Mouse (Mus musculus) right cerebral cortex, adult 18-20 months (tissue): ENCODE data around the gene Olfr311.
"Not testable (repeated sequence)": the region's sequence is repeated elsewhere in the genome, so short reads cannot be mapped to it uniquely, and the experiment has no call there.

ENCODE experiments used
- DNase-seq: peaks from one replicate; pipeline ENCODE4 v3.0.0; 2022; ENCODE audit warnings: mixed read lengths

The Olfr311 gene

DNA sequence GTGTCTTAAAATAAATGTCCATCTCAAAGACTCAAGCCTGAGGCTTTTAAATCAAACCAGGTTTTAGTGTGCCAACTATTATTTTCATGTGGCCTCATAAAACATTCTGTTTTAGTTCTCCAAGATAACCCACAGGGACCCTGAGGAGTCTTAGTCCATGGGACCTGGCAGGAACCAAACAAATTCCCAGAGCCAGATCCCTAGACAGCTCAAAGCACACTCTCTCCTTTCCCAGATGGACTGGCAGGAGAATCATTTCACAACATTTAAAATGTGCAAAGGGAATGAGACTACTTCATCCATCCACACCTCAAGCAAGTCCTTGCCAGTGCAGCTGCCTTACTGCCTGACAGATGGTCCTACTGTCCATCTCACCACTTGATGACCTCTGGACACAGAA lies at the start of gene Olfr311:
TSS of gene Olfr311 (plus strand) at position 301 of the 400 bp plus-strand sequence.
- DNase-seq: not testable (repeated sequence)

DNA sequence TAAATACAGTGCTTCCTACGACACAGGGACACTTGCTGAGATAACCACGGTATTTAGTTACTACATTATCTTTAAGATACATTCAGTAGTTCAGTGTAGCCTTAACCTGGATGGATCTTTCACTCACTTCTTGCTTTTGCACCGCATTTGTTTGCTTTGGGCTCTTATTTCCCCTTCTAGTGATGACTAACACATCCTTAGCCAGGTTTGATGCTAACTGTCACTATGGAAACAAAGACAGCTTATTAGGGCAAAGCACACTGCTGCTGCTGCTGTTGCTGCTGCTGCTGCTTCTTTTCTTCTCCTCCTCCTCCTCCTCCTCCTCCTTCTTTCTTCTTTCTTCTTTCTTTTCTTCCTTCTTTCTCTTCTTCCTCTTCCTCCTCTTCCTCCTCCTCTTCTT lies 49.5 kb upstream of the Olfr311 start:
- no peak for DNase-seq

DNA sequence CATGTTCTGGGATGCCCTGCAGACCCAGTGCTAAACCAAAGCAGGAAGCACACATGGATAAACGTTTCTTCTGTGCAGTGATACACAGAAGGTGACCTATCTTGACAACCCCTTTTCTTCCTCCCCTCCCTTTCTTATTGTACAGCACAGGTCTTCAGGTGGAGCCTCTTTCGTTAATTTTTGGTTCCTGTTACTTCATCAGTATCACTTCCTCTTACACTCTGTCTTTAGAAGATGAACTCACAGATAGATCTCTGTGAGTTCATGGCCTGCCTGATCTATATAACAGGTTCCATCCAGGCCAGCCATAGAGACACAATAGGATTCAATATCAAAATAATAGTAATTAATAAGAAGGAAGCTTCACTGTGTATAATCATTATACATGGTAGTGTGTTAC lies 49.0 kb upstream of the Olfr311 start:
- DNase-seq: no peak

DNA sequence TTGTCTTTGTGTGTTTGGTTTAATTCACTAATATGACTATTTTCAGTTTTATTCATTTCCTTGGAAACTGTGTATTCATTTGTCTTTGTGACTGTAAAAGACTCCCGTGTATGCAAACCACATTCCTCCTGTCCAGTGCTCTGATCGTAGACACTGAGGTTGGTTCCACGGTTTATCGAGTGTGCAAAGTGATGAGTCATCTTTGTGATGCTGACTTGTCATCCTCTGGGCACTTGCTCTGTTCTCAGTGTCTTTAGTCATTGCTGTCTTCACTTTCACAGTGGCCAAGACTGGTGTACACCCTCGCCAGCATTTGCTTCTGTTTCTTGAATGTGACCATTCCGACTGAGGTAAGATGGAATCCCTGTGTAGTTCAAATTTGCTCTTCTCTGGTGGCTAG lies 48.4 kb upstream of the Olfr311 start:
- DNase-seq: no peak

DNA sequence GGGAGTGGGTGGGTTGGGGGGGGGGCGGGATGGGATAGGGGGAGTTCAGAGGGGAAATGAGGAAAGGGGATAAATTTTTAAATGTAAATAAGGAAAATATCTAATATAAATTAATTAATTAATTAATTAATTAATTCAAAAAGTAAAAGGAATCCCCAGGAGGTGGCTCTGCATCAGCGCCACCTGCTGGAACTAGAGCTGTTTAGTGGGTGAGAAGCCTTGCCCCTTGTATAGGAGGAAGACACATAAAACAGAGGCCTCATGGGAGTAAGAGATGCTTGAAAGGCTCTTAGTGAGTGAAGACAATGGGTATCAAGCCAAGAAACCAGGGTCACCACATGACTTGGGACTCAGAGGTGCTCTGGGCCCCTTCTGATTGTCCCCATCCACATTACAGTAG lies 43.2 kb upstream of the Olfr311 start:
- DNase-seq: no peak

DNA sequence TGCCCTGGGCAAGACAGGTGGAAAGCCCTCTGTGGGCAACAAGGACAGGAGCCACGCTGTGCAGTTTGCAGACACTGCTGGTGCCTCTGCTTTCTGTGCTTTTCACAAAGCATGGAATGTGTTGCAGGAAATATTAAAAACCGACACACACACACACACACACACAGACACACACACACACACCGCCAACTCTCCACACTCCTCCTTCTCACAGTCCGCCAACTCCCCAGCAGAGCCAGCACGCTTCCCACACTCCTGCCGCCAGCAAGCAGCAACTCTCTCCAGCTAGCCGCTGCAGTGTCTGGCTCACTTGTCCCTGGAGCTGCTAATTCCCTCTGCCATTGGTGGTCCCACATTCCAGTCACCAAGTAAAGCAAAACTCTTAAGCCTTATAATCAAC lies 42.2 kb upstream of the Olfr311 start:
- DNase-seq: peak; percentile 82

DNA sequence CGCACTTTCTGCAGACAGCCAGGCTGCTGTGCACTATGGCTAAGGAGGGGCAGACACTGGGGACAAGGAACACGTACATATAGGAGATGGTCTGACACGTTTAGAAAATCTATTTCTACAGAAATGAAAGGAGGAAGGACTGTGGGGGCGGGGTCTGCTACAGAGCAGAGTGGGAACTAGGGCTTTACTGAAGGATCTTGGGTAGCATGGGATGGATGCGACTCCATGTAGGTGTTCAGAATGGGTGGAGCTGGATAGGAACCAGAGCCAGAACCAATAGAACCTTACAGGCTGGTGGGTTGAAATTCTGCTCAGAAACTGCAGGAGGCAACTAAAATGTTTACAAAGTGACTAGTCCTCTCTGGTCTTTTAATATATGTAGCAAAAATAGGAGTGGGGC lies 39.3 kb upstream of the Olfr311 start:
- peak; percentile 39 for DNase-seq

DNA sequence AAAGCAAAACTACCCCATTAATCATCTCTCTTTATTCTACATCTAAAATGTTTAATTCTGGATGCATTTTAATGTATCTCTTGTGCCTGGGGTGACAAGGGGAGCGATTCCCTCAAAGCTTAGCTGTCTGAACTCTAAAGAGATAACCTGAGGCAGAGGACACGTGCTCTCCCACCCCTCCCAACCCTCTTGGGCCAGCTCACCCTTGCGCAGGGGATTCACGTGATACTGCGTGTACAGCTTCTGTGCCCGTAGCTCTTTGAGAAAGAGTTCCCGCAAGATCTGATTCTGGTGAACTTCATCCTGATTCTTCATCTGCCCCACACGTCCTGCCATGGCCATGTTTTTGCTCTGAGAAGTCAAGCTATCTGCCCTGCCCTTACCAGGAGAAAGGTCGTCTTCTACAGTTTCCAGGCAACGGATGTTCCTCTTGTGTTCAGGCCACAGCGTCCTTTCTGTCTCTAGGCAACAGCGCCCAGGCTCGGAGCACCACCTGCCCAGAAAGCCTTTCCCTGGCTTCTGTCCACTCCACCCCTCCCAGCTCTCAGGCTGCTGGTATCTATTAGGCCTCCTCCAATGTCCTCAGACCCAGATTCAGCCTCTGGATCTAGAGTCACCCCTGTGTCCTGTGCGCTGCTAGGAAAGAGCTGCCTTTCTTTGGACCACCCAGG lies 37.4 kb upstream of the Olfr311 start, which contains the start of gene Fam183b:
TSS of gene Fam183b (minus strand) at position 403 of the 671 bp plus-strand sequence.
- DNase-seq: no peak

DNA sequence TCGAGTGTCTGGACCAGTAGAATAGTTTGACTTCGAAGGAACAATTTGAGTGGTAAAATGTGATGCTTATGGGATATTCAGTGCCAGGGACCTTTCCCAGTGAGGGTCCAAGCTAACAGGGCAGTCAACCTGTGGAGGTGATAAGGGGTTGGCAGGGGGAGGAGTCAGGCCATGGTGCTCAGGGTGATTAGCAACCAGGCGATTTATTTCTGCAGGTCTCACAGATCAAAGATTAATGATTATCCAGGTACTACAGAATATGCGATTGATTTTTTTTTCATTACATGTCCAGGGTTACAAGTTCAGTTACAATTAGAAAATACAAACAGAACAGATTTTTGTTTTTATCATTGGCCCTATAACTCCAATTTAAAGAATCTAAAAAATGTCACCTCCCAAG lies 35.2 kb upstream of the Olfr311 start:
- DNase-seq: no peak

DNA sequence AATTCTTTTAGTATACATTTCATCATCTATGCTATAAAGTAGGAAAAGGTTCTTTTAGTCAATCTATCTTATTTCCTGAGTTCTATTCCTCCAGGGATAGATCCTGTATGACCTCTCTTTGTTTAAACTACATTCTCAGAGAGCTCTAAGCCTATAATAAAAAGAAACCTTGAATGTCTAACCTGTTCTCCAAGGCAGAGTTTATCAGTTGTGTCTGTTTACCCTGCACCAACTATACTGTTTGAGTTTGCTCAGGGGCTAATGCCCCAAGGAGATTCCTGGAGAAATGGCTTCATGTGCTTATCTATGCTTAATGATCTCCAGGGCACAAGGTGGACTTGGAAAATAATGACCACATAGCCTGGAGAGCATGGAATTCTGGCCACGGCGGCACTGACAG lies 34.7 kb upstream of the Olfr311 start:
- no peak for DNase-seq

DNA sequence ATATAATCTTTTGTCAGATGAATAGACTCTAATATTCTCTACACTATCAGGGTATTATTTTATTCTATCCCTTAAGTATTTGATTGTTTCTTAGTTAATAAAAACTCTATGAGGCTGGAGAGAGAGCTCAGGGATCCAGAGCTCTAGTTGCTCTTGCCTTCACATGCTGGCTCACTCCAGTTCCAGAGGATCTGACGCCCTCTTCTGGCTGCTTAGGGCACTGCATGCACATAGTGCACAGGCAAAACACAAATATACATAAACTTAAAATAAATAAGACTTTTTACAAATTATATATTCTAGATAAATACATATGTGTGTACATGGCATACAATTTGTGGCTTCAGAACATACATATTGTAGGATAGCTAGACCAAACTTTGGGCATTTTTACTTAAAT lies 27.1 kb upstream of the Olfr311 start:
- no peak for DNase-seq

DNA sequence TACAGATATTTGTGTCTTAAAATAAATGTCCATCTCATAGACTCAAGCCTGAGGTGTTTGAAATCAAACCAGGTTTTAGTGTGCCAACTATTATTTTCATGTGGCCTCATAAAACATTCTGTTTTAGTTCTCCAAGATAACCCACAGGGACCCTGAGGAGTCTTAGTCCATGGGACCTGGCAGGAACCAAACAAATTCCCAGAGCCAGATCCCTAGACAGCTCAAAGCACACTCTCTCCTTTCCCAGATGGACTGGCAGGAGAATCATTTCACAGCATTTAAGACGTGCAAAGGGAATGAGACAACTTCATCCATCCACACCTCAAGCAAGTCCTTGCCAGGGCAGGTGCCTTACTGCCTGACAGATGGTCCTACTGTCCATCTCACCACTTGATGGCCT lies 24.4 kb upstream of the Olfr311 start, which contains the start of gene Olfr313:
TSS of gene Olfr313 (plus strand) at position 301 of the 400 bp plus-strand sequence.
- DNase-seq: not testable (repeated sequence)

DNA sequence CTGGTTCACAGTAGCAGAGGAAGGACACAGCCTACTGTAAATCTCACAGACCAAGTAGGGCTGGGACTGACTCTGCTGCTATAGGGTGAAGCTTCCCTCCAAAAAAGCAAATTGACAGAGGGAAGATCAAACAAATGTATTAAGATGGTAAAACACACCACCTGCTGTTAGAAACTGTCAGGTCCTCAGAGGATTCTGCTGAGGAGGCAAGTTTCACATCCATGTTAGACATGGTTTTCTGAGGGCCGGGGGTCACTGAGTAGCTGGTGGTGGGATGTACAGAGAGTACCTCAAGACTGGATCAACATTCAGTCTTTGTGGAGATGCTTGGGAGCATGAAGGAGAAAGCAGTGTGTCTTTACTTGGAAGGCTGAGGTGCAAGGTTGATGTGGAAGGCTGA lies 23.4 kb upstream of the Olfr311 start:
- DNase-seq: no peak

DNA sequence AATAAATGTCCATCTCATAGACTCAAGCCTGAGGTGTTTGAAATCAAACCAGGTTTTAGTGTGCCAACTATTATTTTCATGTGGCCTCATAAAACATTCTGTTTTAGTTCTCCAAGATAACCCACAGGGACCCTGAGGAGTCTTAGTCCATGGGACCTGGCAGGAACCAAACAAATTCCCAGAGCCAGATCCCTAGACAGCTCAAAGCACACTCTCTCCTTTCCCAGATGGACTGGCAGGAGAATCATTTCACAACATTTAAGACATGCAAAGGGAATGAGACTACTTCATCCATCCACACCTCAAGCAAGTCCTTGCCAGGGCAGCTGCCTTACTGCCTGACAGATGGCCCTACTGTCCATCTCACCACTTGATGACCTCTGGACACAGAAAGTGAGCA lies 10.1 kb upstream of the Olfr311 start, which contains the start of gene Olfr312:
TSS of gene Olfr312 (plus strand) at position 301 of the 400 bp plus-strand sequence.
- DNase-seq: not testable (repeated sequence)

DNA sequence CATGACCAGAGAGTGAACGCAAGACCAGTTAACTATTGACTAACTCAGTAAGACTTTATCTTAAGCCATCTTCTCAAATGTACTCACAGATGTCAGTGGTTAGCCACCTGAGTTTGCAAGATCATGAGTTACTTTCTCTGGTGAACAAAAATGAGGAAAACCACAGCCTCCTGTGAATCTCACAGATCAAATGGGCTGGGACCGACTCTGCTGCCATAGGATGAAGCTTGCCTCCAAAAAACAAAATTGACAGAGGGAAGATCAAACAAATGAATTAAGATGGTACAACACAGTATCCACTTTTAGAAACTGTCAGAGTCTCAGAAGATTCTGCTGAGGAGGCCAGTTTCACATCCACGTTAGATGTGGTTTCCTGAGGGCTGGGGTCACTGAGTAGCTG lies 9.3 kb upstream of the Olfr311 start:
- no peak for DNase-seq

DNA sequence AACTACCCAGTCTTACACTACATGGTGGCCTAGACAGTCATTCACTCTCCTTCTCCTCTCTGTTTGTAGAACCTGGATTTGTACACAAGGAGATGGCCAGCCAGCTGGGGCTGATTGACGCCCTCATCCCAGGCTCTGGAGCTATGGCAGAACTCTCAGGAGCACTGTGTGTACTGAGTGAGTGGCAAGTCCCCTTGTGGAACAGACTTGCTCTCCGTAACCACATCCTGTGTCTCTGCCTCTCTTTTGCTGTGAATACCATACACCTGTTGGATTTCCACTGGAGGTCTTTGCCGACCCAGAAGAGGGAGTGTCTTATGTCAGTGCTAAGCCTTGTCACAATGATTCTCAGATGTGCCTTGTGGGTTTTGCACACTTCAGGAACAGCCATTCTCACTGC lies 6.5 kb upstream of the Olfr311 start:
- not testable (repeated sequence) for DNase-seq

DNA sequence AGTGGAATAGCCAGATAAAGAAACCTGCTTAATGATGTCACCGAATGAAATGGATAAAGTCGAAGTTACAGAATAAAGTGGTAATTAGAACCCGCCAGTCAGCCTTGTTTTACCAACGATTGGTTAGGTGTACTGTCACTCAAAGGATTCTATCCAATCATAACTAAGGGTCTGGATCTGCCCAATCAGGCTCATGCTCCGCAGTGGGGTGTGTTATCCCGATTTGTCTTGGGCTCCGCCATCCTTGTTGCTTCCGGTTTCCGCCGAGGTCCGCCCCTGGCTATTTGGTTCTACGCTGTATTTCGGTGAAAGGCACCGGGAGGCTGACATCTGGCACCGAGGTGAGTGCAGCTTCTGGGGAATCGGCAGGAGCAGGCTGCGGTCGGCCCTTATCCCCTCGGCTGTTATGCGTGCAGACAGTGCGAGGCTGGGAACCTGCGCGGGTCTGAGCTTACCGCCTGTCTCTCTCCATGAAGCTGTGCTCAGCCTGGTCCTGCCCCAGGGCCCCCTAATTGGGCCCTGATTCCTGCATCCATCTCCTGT lies 7.9 kb downstream of the Olfr311 start, which contains the start of gene Gm12258:
TSS of gene Gm12258 (plus strand) at position 240 of the 543 bp plus-strand sequence.
- peak; percentile 94 for DNase-seq

DNA sequence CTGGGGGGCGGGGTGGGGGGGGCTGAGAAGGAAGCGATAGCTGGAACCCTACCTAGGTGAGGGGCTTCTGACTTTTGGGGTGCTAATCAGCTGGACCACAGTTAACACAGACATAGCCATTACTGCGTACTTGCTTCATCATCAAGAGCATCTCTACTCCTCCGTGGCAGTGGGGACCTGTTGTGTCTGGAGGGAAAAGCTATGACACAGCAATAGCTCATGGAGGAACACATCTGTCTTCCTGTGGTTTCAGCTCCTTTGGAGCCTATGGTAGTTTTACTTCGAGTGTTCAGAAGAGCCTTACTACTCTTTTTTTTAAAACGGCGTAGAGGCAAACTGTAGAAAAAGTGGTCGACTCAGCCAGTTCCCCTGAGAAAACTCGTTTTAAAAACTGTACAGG lies 8.6 kb downstream of the Olfr311 start:
- DNase-seq: no peak

DNA sequence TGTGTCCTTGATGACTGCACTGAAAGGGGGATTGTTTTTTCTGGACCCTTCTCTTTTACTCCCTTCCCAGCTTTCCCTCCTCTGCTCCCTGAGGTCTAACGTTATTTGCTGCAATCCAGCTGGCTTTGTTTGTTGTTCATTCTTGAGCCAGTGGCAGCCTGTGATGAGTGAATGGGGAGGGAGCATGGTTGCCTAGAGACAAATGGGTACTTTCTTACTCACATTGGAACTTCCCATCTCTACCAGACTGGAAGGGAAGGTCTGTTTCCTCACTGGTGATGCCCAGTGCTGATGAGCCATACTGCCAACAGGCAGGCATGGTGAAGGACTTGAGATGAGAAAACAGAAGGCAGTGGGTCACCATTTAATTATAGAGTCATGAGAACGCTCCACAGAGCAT lies 10.7 kb downstream of the Olfr311 start:
- no peak for DNase-seq

DNA sequence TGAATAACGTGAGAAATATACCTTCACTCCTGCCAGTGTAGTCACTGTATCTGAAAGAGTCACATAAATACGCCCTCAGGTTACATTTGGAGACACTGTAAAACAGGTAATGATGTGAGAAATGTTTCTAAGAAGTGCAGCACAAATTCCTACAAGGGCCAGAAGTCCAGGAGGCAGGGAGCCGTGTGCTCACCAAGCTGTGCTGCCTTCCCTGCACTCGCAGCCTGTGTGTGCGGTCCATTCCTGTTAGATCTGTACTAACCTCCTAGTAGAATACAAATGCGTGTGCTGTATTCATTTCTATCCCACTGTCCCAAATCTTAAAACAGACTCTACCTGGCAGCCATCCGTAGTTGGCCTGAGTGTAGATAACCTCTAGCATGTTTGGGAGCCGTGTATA lies 21.7 kb downstream of the Olfr311 start:
- DNase-seq: no peak

DNA sequence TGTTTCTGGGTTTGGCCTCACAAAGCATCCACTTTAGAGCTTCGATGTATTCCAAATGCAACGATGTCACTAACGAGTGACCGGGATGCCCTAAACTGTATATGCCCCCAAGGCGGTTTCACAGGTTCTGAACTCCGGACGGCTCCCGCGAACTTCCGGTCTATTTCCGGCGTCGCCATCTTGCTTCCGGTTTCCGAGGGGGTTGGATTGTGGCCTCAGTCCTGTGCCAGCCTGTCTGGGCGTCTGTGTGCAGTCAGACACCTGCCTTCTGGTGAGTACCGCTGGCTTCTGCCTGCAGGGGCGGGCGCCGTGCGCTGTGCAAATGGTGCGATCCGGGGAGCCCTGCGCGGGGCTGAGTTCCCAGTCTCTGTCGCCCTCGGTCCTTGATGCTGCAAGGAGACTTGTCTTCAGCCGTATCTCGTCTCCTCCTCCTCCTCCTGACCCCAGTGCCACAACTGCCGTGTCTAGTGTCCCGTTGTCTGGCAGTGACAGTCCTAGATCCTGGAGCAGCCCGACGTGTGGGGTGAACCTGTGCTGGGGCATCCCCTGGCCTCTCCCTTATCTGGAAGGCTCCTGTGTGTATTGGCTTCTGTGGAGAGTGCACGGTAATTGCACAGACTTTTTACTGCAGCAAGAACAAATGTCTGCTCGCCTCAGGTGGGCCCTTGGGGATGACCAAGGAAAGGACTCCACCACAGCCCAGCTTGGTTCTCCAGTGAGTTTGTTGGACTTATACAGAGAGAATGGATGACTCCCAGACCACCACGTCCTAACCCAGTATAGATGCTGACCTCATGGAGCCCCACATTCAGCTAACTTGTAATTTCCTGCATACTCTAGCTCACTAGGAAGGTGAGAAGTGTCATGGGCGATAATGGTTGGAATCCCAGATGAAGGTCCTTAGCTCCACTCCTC lies 28.2 kb downstream of the Olfr311 start, which contains the start of gene 2810021J22Rik:
TSS of gene 2810021J22Rik (plus strand) at position 178 of the 915 bp plus-strand sequence.
- DNase-seq: peak; percentile 86

DNA sequence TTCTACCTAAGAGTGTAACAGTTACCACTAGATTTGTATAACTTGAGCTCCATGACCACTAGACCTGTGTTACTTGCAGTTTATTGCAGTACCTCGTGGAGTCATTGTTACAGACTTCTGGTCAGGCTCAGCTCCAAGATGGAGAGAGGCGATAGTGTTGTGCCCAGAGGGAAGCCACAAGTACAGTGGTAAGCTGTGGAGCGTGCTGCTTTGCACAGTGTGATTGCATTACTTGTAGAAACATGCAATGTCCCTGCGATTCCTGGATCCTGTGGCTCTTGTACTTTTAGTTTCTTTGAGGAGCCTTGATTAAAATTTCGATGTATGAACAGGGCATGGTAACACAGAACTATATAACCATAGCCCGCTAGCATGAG lies 28.9 kb downstream of the Olfr311 start:
- no peak for DNase-seq

DNA sequence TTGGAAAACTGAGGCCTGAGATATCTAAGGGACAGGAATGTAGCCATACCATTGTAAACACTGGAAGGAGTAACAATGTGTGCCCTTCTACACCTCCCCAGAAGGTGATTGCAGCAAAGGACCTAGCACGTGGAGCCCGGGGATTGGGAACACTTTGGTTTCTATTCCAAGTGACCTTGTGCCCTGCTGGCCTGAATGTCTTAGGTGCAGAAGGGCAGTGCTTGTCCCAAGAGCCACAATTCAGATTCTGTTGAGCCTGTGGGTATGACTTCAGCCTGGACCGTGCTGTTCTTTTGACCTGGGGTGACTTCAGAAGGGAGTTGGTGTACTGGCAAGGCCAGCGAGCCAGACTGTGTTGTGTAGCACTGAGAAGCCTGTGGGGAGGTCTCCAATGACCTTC lies 31.9 kb downstream of the Olfr311 start:
- DNase-seq: no peak
